Mouse (Mus musculus): Measurements from ENCODE around the gene Dlgap1.

- TF ChIP-seq POLR2A (IDR thresholded peaks at IDR 0.05; ENCODE audit: low read depth, low read length), result no peak
- TF ChIP-seq CTCF (IDR thresholded peaks at IDR 0.05; ENCODE audit: borderline replicate concordance, insufficient read depth, low read length), result no peak
These were observed 849.1 kb downstream of the Dlgap1 start for GRCm38 (mm10) chr17:70817862-70818451.

All from embryonic fibroblast, embryonic 13.5 days (primary cell).